Comparison of ENCODE assay signal across 14 mouse cellular contexts in genomic region chr10:39631627-39632026, GRCm38 (mm10). TPM values are rescaled to one million over a fixed set of nuclear protein-coding genes. Genes with fewer than 3 reads are reported as not detected.
DNase-seq lines count a peak whose midpoint lies in the region; ATAC-seq and TF ChIP-seq lines count a peak whose summit lies in the region.
"Had no signal": no experiment of that assay in that cellular context is flagged by ENCODE, and none has a peak within 500 bp of the region (broad histone marks: within the 10 kb centered on the region; RNA-seq: fewer than 3 reads in every experiment).

No protein-coding gene starts in this region.

- H3K36me3 ChIP-seq in hindbrain, embryonic 13.5 days: 0 out of 2 replicates have a peak, but pooled peaks cover 3% of the 10 kb centered on the region
- H3K36me3 ChIP-seq in hindbrain, embryonic 11.5 days (ENCODE audit: control insufficient read depth, insufficient read depth, low read length): no peaks in the 10 kb centered on the region
- H3K36me3 ChIP-seq in lung, embryonic 14.5 days (ENCODE audit: insufficient read depth): peaks cover 25% of the 10 kb centered on the region
- H3K36me3 ChIP-seq in intestine, embryonic 16.5 days (ENCODE audit: control insufficient read depth, insufficient read depth, low read length): peaks cover 16% of the 10 kb centered on the region

- no peak overlapping the region for H3K4me2 ChIP-seq in hindbrain, embryonic 13.5 days
- no peak overlapping the region for H3K4me2 ChIP-seq in hindbrain, embryonic 11.5 days (replicated peaks; ENCODE audit: low read depth, low read length)
- H3K4me2 ChIP-seq in lung, embryonic 14.5 days: no peak overlapping the region
- no peak overlapping the region for H3K4me2 ChIP-seq in intestine, embryonic 16.5 days (ENCODE audit: low read depth, low read length)
- H3K4me2 ChIP-seq: neural tube, embryonic 12.5 days had no signal

- no peak for TF ChIP-seq POLR2A in brain, embryonic 14.5 days (IDR thresholded peaks at IDR 0.05; ENCODE audit: borderline replicate concordance, extremely low read depth, insufficient read depth, insufficient read length, poor library complexity, severe bottlenecking)
- no peak for TF ChIP-seq POLR2A in olfactory bulb, adult 2 months (IDR thresholded peaks at IDR 0.05; ENCODE audit: insufficient read depth, low read depth, low read length)

- DNase-seq in hindbrain, embryonic 11.5 days (ENCODE audit: low spot score): no peak
- DNase-seq in lung, embryonic 14.5 days: no peak
- no peak for DNase-seq in lung, postnatal 14 days
- peak; percentile 73 for DNase-seq in brain, embryonic 14.5 days (ENCODE audit: low read depth)
- DNase-seq in right cerebral cortex, postnatal 36 days (ENCODE audit: low spot score in 2 of 2): no peak
- DNase-seq: adrenal gland, postnatal 25 days; cerebellum, adult 18-20 months; liver, postnatal 0 days; right cerebral cortex, postnatal 4 days had no signal

- no peak for ATAC-seq in hindbrain, embryonic 13.5 days (ENCODE audit: low FRiP score)
- no peak for ATAC-seq in hindbrain, embryonic 11.5 days (ENCODE audit: low FRiP score)
- no peak for ATAC-seq in lung, embryonic 14.5 days (ENCODE audit: insufficient read depth)
- no peak for ATAC-seq in intestine, embryonic 16.5 days
- ATAC-seq: liver, postnatal 0 days had no signal

- H3K27ac ChIP-seq in hindbrain, embryonic 13.5 days: peak overlapping the region; percentile 78
- H3K27ac ChIP-seq in hindbrain, embryonic 11.5 days (ENCODE audit: low read depth, low read length): no peak overlapping the region
- H3K27ac ChIP-seq in lung, embryonic 14.5 days (ENCODE audit: low read depth): peak overlapping the region; percentile 89; the same call in 1 of the 2 replicates
- peak overlapping the region; percentile 73 for H3K27ac ChIP-seq in olfactory bulb, adult 2 months (ENCODE audit: insufficient read depth, low read depth, low read length)
- no peak overlapping the region for H3K27ac ChIP-seq in intestine, embryonic 16.5 days (ENCODE audit: low read length)
- H3K27ac ChIP-seq: neural tube, embryonic 12.5 days had no signal

- no peak for TF ChIP-seq CTCF in lung, embryonic 14.5 days (IDR thresholded peaks at IDR 0.05; ENCODE audit: low read depth)
- TF ChIP-seq CTCF in brain, embryonic 14.5 days (IDR thresholded peaks at IDR 0.05; ENCODE audit: borderline replicate concordance, extremely low read depth, insufficient read depth, insufficient read length): no peak
- no peak for TF ChIP-seq CTCF in olfactory bulb, adult 2 months (IDR thresholded peaks at IDR 0.05; ENCODE audit: insufficient read depth, low read depth, low read length)

- H3K9me3 ChIP-seq in hindbrain, embryonic 13.5 days: no peaks in the 10 kb centered on the region
- H3K9me3 ChIP-seq in hindbrain, embryonic 11.5 days (ENCODE audit: control insufficient read depth, low read length): no peaks in the 10 kb centered on the region
- no peaks in the 10 kb centered on the region for H3K9me3 ChIP-seq in lung, embryonic 14.5 days (ENCODE audit: low read depth, low read length)
- H3K9me3 ChIP-seq in intestine, embryonic 16.5 days (ENCODE audit: control insufficient read depth, low read length): no peaks in the 10 kb centered on the region
- H3K9me3 ChIP-seq: megakaryocyte, embryonic 14.5 days; neural tube, embryonic 12.5 days had no signal

- no peak overlapping the region for H3K9ac ChIP-seq in hindbrain, embryonic 13.5 days
- no peak overlapping the region for H3K9ac ChIP-seq in hindbrain, embryonic 11.5 days (ENCODE audit: low read depth, low read length)
- no peak overlapping the region for H3K9ac ChIP-seq in lung, embryonic 14.5 days
- no peak overlapping the region for H3K9ac ChIP-seq in intestine, embryonic 16.5 days (ENCODE audit: low read depth, low read length)
- H3K9ac ChIP-seq: liver, postnatal 0 days; neural tube, embryonic 12.5 days had no signal

- peaks cover 44% of the 10 kb centered on the region for H3K4me1 ChIP-seq in hindbrain, embryonic 13.5 days (replicated peaks)
- H3K4me1 ChIP-seq in hindbrain, embryonic 11.5 days (replicated peaks; ENCODE audit: control insufficient read depth, insufficient read depth, low read length): 0 out of 2 replicates have a peak, but pooled peaks cover 3% of the 10 kb centered on the region
- H3K4me1 ChIP-seq in lung, embryonic 14.5 days (ENCODE audit: insufficient read depth): peaks cover 20% of the 10 kb centered on the region
- peaks cover 25% of the 10 kb centered on the region for H3K4me1 ChIP-seq in olfactory bulb, adult 2 months (ENCODE audit: control insufficient read depth, insufficient read depth, low read length)
- H3K4me1 ChIP-seq in intestine, embryonic 16.5 days (ENCODE audit: control insufficient read depth, insufficient read depth, low read length): peaks cover 20% of the 10 kb centered on the region
- H3K4me1 ChIP-seq: megakaryocyte, embryonic 14.5 days had no signal

- 66% methylated on average over 14 of the region's 14 CpGs for WGBS in hindbrain, embryonic 13.5 days
- 85% methylated on average over 14 of the region's 14 CpGs for WGBS in hindbrain, embryonic 11.5 days
- 73% methylated on average over 14 of the region's 14 CpGs for WGBS in lung, embryonic 14.5 days
- 24% methylated on average over 14 of the region's 14 CpGs for WGBS in olfactory bulb, adult 2 months
- WGBS in intestine, embryonic 16.5 days: 58% methylated on average over 14 of the region's 14 CpGs

- no peak overlapping the region for H3K4me3 ChIP-seq in hindbrain, embryonic 13.5 days
- H3K4me3 ChIP-seq in hindbrain, embryonic 11.5 days (ENCODE audit: low read depth, low read length): no peak overlapping the region
- H3K4me3 ChIP-seq in lung, embryonic 14.5 days (ENCODE audit: low read depth, low read length): no peak overlapping the region
- H3K4me3 ChIP-seq in olfactory bulb, adult 2 months (ENCODE audit: insufficient read depth, low read depth, low read length): no peak overlapping the region
- no peak overlapping the region for H3K4me3 ChIP-seq in intestine, embryonic 16.5 days (ENCODE audit: low read length)
- H3K4me3 ChIP-seq: megakaryocyte, embryonic 14.5 days; neural tube, embryonic 12.5 days had no signal

- H3K27me3 ChIP-seq in hindbrain, embryonic 13.5 days: no peaks in the 10 kb centered on the region
- no peaks in the 10 kb centered on the region for H3K27me3 ChIP-seq in hindbrain, embryonic 11.5 days (ENCODE audit: control insufficient read depth, insufficient read depth, low read length)
- H3K27me3 ChIP-seq in lung, embryonic 14.5 days (ENCODE audit: insufficient read depth, low read length): no peaks in the 10 kb centered on the region
- H3K27me3 ChIP-seq in intestine, embryonic 16.5 days (replicated peaks; ENCODE audit: control insufficient read depth, insufficient read depth, low read length): no peaks in the 10 kb centered on the region
- H3K27me3 ChIP-seq: megakaryocyte, embryonic 14.5 days; neural tube, embryonic 12.5 days had no signal

RNA-seq across cellular contexts. Expression of gene Traf3ip2, which starts 18.9 kb away (rescaled TPM):
- 8.6 TPM in 2 replicates for polyA plus RNA-seq in hindbrain, embryonic 13.5 days (2015; fragmentation: Nextera tagmentation; extraction: Ambion mirVana)
- 5.6 and 7.2 TPM in 2 replicates for polyA plus RNA-seq in hindbrain, embryonic 11.5 days (2014; fragmentation: Nextera tagmentation; extraction: Ambion mirVana)
- 27.9 TPM in 2 replicates for polyA plus RNA-seq in lung, embryonic 14.5 days (2014; fragmentation: Nextera tagmentation; extraction: Ambion mirVana)
- 2.8 TPM in 2 replicates for polyA plus RNA-seq in brain, embryonic 14.5 days (2012; rRNA removed)
- not detected in 2 replicates for polyA plus RNA-seq in olfactory bulb, adult 2 months (2012; ENCODE audit: insufficient read depth, insufficient read length, low replicate concordance, missing spikeins)
- 28.0 and 33.4 TPM in 2 replicates for polyA plus RNA-seq in intestine, embryonic 16.5 days (2015; fragmentation: Nextera tagmentation; extraction: Ambion mirVana)

Comparison
In these comparisons a context has a peak if more than half of its experiments do, and no peak if none do; other contexts are left out.
1. H3K27ac ChIP-seq: peak in hindbrain, embryonic 13.5 days (single experiment), lung, embryonic 14.5 days (single experiment) and olfactory bulb, adult 2 months (single experiment); none in hindbrain, embryonic 11.5 days (single experiment) and intestine, embryonic 16.5 days (single experiment).